Mouse (Mus musculus) layer of hippocampus, adult 2 months (tissue): ENCODE data around the gene Rbm44. TPM values are rescaled to one million over a fixed set of nuclear protein-coding genes. Genes with fewer than 3 reads are reported as not detected.

Experiments
- DNase-seq, 2 experiments: peaks; one replicate each; pipeline ENCODE4 v3.0.0; 2022; ENCODE audit warnings: low spot score in 2 of 2
- H3K27ac ChIP-seq: fragments of 200-600 bp; 2 replicates; pipeline ENCODE4 v1.8.1; 2022
- H3K4me3 ChIP-seq: fragments of 200-600 bp; 2 replicates; pipeline ENCODE4 v1.8.1; 2022; ENCODE audit warnings: mild to moderate bottlenecking
- CTCF ChIP-seq: fragments of 200-600 bp; conservative IDR thresholded peaks from 2 replicates; pipeline ENCODE4 v1.8.1; 2022; ENCODE audit warnings: antibody characterized with exemption, mild to moderate bottlenecking, moderate library complexity
- total RNA-seq, 2 experiments: library from RNA; stranded (reverse); gene quantifications; 2 replicates each; pipeline ENCODE4 v1.2.3; 2021

Gene Rbm44
- total RNA-seq, 2 experiments from 2014 or later: not detected

GRCm38 (mm10) chr1:91181784-91182450 lies 37.0 kb downstream of the Rbm44 start:
- no peak for DNase-seq
- peak overlapping the region; percentile 72 for H3K4me3 ChIP-seq
- H3K27ac ChIP-seq: peak overlapping the region; percentile 97
- TF ChIP-seq CTCF: no peak

GRCm38 (mm10) chr1:91183305-91183704 lies 38.4 kb downstream of the Rbm44 start:
- no peak for TF ChIP-seq CTCF
- no peak for DNase-seq
- no peak overlapping the region for H3K4me3 ChIP-seq
- peak overlapping the region; percentile 97; the same call in 1 of the 2 replicates for H3K27ac ChIP-seq

- no peak for DNase-seq
- no peak for TF ChIP-seq CTCF
- H3K4me3 ChIP-seq: no peak overlapping the region
These were observed 41.8 kb downstream of the Rbm44 start for GRCm38 (mm10) chr1:91186677-91187076.

GRCm38 (mm10) chr1:91187315-91187714 lies 42.4 kb downstream of the Rbm44 start:
- no peak for TF ChIP-seq CTCF
- no peak for DNase-seq
- Histone ChIP-seq H3K27ac (peak overlapping the region; percentile 80), H3K4me3 (no peak overlapping the region)

More at GRCm38 (mm10) chr1:91186677-91187076, 41.8 kb downstream of the Rbm44 start:
- H3K27ac ChIP-seq: peak overlapping the region; percentile 80

DNA sequence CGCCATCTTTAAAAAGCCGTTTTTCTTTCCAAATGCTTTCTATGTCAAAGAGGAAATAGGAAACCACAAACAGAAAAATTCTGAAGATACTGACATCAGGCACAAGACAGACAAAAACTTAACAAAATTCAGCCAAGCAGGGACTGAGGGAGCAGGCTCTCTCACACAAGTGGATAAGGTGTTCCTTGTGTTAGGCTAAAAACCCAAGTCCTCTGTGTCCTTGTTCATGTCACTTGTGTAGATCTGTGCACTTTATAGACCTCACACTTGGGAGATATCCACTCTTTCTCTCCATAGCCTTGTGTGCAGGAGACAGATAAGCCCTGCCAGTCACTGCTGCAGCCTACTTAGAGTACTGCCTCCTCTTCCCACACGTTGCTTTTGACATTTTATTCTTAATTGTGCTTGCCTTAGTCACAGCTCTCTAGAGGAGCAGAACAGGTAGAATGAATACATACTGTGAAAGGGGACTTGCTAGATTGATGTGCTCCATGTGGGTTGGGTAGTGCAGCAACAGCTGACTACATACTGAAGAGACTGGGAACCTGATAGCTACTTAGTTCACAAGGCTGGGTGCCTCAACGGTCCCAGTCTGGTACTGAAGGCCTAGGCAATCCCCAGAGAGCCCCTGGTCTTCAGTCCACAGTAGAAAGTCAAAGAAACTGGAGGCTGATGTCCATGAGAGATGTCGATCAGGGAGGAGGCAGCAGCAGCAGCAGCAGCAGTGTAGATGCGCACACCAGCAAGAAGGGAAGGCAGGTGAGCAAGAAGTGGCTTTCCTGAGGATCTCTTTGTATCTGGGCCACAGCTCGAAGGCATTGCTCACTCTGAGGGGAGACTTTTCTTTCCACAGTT lies 43.1 kb downstream of the Rbm44 start:
- peak overlapping the region; percentile 80 for H3K27ac ChIP-seq
- no peak for TF ChIP-seq CTCF
- H3K4me3 ChIP-seq: no peak overlapping the region
- DNase-seq: no peak

DNA sequence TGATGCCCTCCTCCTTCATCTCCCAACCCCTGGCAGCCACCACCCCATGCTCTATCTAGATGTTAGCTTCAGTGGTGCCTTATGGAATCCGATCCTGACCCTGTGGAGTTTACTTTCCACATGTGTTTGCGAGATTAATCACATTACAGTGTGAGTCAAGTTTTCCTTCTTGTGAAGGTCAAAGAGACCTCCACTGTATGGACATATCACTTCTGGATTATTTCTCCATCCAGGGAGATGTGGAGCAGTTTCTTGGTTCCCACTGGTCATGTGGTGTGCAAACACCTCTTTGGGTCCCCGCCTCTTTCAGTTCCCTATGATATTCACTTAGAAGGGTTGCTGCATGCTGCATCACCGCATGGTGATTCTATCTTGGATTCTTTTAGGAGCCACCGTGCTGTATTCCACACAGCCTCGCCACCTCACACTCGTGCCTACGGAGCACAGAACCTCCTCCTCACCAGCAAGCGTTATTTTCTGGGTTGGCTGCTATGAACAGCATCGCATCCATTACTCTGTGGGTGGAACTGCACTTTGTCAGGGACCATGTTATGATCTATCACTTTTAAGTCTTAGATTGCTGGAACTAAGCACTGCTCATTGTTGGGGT lies 44.1 kb downstream of the Rbm44 start:
- peak in 1 of 2 experiments; percentile 59 for DNase-seq
- TF ChIP-seq CTCF: no peak
- no peak overlapping the region for H3K4me3 ChIP-seq

GRCm38 (mm10) chr1:91192184-91192583 lies 47.3 kb downstream of the Rbm44 start:
- no peak for TF ChIP-seq CTCF
- DNase-seq: no peak
- no peak overlapping the region for H3K4me3 ChIP-seq
- H3K27ac ChIP-seq: peak overlapping the region; percentile 77

More for the DNA sequence above, 44.1 kb downstream of the Rbm44 start:
- peak overlapping the region; percentile 80 for H3K27ac ChIP-seq

- H3K4me3 ChIP-seq: no peak overlapping the region
- TF ChIP-seq CTCF: no peak
- peak overlapping the region; percentile 77 for H3K27ac ChIP-seq
- no peak for DNase-seq
These were observed 48.4 kb downstream of the Rbm44 start for GRCm38 (mm10) chr1:91193242-91193641.

GRCm38 (mm10) chr1:91193680-91194079 lies 48.8 kb downstream of the Rbm44 start:
- no peak for TF ChIP-seq CTCF
- no peak overlapping the region for H3K4me3 ChIP-seq
- DNase-seq: no peak
- H3K27ac ChIP-seq: peak overlapping the region; percentile 77

DNA sequence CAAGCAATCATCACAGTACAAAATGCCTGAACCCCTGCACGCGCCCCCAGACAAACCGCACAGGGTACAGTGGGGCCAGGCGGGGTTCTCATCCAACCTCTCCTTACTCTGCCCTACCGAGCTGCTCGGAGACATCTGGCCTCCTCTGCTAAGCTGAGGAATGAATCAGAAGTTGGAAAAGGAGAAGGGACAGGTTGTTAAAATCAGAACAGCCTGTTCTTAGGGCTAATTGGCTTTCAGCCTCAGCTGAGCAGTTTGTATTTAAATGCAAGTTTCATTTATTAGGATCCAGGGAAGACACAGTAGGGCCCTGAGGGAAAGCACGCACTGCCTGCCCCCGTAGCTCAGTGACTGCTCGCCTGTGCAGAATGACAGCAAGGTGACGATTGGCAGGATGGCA lies 54.9 kb downstream of the Rbm44 start:
- H3K27ac ChIP-seq: peak overlapping the region; percentile 85
- no peak for TF ChIP-seq CTCF
- H3K4me3 ChIP-seq: no peak overlapping the region
- peak in 1 of 2 experiments; percentile 69 for DNase-seq

DNA sequence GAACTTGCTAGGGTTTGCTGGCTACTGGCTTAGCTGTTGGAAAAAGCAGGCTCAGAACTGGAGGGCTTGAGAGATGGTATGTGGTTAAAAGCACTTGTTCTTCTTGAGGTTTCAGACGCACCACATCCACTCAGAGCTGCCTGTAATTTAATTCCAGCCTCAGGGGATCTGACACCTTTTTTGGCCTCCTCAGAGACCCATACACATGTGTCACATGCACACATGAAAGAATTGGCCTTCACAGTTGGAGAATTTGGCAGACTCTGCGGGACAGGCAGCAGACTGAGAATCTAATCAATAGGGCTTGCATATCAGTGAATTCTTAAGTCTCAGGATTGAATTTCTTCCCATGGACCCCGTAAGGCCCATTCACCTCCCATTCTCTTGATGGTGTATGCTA lies 56.2 kb downstream of the Rbm44 start:
- no peak for DNase-seq
- peak overlapping the region; percentile 71 for H3K27ac ChIP-seq

GRCm38 (mm10) chr1:91204221-91204765 lies 59.4 kb downstream of the Rbm44 start:
- no peak for DNase-seq
- H3K4me3 ChIP-seq: no peak overlapping the region
- no peak for TF ChIP-seq CTCF
- peak overlapping the region; percentile 98 for H3K27ac ChIP-seq

More for the DNA sequence above, 56.2 kb downstream of the Rbm44 start:
- TF ChIP-seq CTCF: no peak
- no peak overlapping the region for H3K4me3 ChIP-seq

DNA sequence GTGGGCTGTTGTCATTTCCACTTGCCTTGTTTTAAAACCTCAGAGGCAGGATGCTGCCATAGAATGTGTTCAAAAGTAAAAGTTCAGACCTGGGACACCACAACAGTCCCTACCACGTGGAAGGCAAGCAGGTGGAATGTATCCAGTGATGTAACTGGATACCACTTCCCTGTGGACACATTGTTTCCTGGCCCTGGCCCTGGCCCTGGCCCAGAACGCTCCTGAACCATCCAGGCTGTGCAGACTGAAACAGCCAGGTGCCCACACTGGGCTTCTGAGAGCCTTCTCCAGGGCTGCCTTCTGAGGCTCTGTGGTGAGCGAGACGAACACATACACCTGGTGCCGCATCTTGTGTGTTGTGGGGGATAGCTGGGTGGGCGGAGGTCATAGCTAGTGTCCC lies 60.8 kb downstream of the Rbm44 start:
- Histone ChIP-seq H3K27ac (peak overlapping the region; percentile 98), H3K4me3 (no peak overlapping the region)
- no peak for TF ChIP-seq CTCF
- DNase-seq: no peak
